Mouse (Mus musculus) ES-E14 (cell line): ENCODE data around the gene Lpin2. TPM values are rescaled to one million over a fixed set of nuclear protein-coding genes. Genes with fewer than 3 reads are reported as not detected.

Experiments used
- DNase-seq: peaks from one replicate; pipeline ENCODE4 v3.0.0-alpha.2; 2013; ENCODE audit warnings: low read depth, low spot score
- H3K27ac ChIP-seq: 2 replicates; pipeline ENCODE4 v1.5.1; 2012; ENCODE audit warnings: low read depth, mild to moderate bottlenecking, low read length, moderate library complexity, mixed read lengths; ENCODE audit not compliant: poor library complexity, insufficient read depth, severe bottlenecking
- H3K36me3 ChIP-seq: 2 replicates; pipeline ENCODE4 v1.6.1; 2012; ENCODE audit warnings: mild to moderate bottlenecking, low read length, moderate library complexity, mixed read lengths; ENCODE audit not compliant: control insufficient read depth, poor library complexity, insufficient read depth, severe bottlenecking
- H3K4me1 ChIP-seq, 2 experiments: fragments of 150-350 bp in 1 of 2; sonication (generic) in 1 of 2; 2 replicates each; pipeline ENCODE4 v1.6.1; 2012; ENCODE audit warnings: low read length in 2 of 2, mild to moderate bottlenecking in 1 of 2, mixed read lengths in 1 of 2; ENCODE audit not compliant: control insufficient read depth in 2 of 2, insufficient read depth in 2 of 2, poor library complexity in 1 of 2
- H3K4me3 ChIP-seq, 2 experiments: fragments of 150-350 bp in 1 of 2; sonication (generic) in 1 of 2; 2 replicates each; pipeline ENCODE4 v1.5.1; 2012; ENCODE audit warnings: low read length in 2 of 2, low read depth in 1 of 2, mild to moderate bottlenecking in 1 of 2, mixed read lengths in 1 of 2; ENCODE audit not compliant: insufficient read depth in 1 of 2, poor library complexity in 1 of 2, severe bottlenecking in 1 of 2
- H3K9ac ChIP-seq: 2 replicates; pipeline ENCODE4 v1.6.1; 2012; ENCODE audit warnings: low read depth, mild to moderate bottlenecking, low read length, mixed read lengths; ENCODE audit not compliant: poor library complexity, insufficient read depth, severe bottlenecking
- H3K9me3 ChIP-seq: fragments of 150-350 bp; sonication (generic); 2 replicates; pipeline ENCODE4 v1.6.1; 2012; ENCODE audit warnings: low read depth, mild to moderate bottlenecking, low read length; ENCODE audit not compliant: control insufficient read depth, insufficient read depth
- CHD2 ChIP-seq: IDR thresholded peaks from 2 replicates; pipeline ENCODE4 v1.6.1; 2014; ENCODE audit warnings: mild to moderate bottlenecking, low read depth, low read length, inconsistent platforms
- HCFC1 ChIP-seq: IDR thresholded peaks from 2 replicates; pipeline ENCODE4 v1.6.1; 2012; ENCODE audit warnings: low read length, inconsistent platforms, borderline replicate concordance; ENCODE audit not compliant: insufficient read depth
- MAFK ChIP-seq: IDR thresholded peaks from 2 replicates; pipeline ENCODE4 v1.6.1; 2014; ENCODE audit warnings: mild to moderate bottlenecking, low read depth, low read length, inconsistent platforms; ENCODE audit not compliant: insufficient read depth
- ZC3H11A ChIP-seq: IDR thresholded peaks from 2 replicates; pipeline ENCODE4 v1.6.1; 2012; ENCODE audit warnings: low read depth, mild to moderate bottlenecking, inconsistent platforms, low read length, borderline replicate concordance
- ZNF384 ChIP-seq: IDR thresholded peaks from 2 replicates; pipeline ENCODE4 v1.6.1; 2012; ENCODE audit warnings: low read depth, low read length, inconsistent platforms
- in situ Hi-C, 2 experiments: fragments of 600-800 bp; cut with MboI; formaldehyde crosslinking; loops; one replicate each; pipeline ENCODE4 v1.15.1; 2025; ENCODE audit warnings: low sequenced_read_pairs in 2 of 2, inconsistent platforms in 1 of 2; ENCODE audit not compliant: unreplicated experiment in 2 of 2
- total RNA-seq: library from RNA; depleted of rRNA; stranded (reverse); fragments of 300-350 nt; gene quantifications from 2 replicates; pipeline ENCODE4 v1.2.3, GENCODE M21; 2012

Gene Lpin2
- total RNA-seq, 1 experiment = 12.6 TPM

GRCm38 (mm10) chr17:71159152-71159567 is 23.2 kb upstream of the Lpin2 start:
- Histone ChIP-seq H3K4me3 (no peak overlapping the region), H3K36me3 (no peaks in the 10 kb centered on the region), H3K4me1 (no peaks in the 10 kb centered on the region; a peak in 1 of 4 replicates), H3K9me3 (no peaks in the 10 kb centered on the region), H3K27ac (no peak overlapping the region), H3K9ac (no peak overlapping the region)
- no peak for DNase-seq
- in situ Hi-C loops = no loop called here
- TF ChIP-seq ZC3H11A (no peak), CHD2 (no peak), HCFC1 (no peak), MAFK (no peak)

DNA sequence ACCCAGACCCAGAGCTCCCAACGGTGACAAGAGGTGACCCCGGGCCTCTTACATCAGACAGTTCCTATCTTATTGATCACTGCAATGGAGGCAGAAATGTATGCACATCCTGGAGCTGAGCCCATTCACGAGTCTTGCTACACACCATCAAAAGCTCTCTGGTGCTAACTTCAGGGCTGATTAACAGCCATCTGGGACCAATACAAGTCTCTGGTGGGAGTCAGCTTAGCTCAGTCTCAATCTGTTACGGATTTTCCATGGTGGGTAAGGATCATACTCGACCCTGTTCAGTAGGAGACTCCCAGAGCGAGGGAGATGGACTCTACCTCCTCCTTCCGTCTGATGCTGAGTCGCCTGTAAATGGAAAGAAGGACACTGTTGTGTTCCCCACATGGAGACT is 22.6 kb upstream of the Lpin2 start:
- DNase-seq = no peak
- Histone ChIP-seq H3K4me1 (no peaks in the 10 kb centered on the region; a peak in 1 of 4 replicates), H3K9me3 (no peaks in the 10 kb centered on the region), H3K9ac (no peak overlapping the region), H3K36me3 (no peaks in the 10 kb centered on the region), H3K27ac (no peak overlapping the region), H3K4me3 (no peak overlapping the region)
- TF ChIP-seq ZNF384 = no peak
- no peak for TF ChIP-seq HCFC1
- no peak for TF ChIP-seq CHD2
- no peak for TF ChIP-seq ZC3H11A
- no peak for TF ChIP-seq MAFK
- in situ Hi-C loops = no loop called here

DNA sequence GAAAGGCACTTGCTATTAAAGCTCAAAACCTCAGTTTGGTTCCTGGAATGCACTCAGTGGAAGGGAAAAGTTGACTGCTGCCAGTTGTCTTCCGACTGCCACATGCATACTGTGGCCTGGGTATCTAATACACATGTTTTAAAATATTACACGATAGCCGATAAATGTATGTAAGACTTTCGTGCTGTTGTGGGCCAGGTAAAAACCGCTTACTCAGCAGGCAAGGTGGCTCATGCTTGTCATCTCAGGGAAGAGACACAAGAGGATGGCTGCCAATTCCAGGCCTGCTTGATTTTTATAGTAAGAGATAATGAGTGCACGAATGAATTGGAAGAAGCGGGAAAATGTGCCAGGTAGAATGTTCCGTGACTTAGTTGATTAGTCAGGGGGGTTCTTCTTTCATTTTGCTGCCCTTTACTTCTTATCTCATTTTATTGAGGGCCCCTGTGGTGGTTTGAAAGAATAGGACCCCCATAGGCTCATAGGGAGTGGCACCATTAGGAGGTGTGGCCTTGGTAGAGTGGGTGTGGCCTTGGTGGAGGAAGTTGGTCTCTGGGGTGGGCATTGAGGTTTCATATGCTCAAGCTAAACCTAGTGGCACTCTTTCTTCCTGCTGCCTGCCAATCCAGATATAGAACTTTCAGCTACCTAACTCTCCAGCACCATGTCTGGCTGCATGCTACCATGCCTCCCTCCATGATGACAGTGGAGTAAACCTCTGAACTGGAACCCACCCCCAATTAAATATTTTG is 21.9 kb upstream of the Lpin2 start:
- H3K27ac ChIP-seq = no peak overlapping the region

DNA sequence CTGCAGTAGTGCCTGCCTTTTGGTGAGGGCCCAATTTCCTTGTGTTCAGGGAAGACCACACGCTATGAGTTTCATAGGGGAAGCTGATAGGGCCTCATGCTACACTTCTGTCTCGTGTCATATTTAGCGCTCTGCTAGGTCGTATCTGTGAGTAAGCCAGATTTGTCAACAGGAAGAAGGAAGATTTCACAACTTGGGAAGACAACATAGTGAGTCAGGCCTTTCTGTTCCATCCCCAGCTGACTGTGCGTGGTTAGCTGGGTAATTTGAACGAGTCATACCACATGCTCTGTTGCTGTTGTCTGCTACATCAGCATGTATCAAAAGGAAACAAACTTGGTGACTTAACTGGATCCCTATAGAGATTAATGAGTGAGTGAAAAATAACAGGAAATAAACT is 17.4 kb upstream of the Lpin2 start:
- Histone ChIP-seq H3K36me3 (no peaks in the 10 kb centered on the region), H3K27ac (no peak overlapping the region), H3K4me1 (no peaks in the 10 kb centered on the region), H3K9ac (no peak overlapping the region), H3K4me3 (no peak overlapping the region), H3K9me3 (no peaks in the 10 kb centered on the region)
- in situ Hi-C loops = no loop called here
- no peak for DNase-seq
- TF ChIP-seq HCFC1 (no peak), ZNF384 (no peak), MAFK (no peak), CHD2 (no peak), ZC3H11A (no peak)

More for the DNA sequence above, 21.9 kb upstream of the Lpin2 start:
- in situ Hi-C loops = no loop called here
- no peak for DNase-seq
- H3K9ac ChIP-seq = no peak overlapping the region
- no peaks in the 10 kb centered on the region for H3K36me3 ChIP-seq
- H3K4me3 ChIP-seq = no peak overlapping the region
- no peak for TF ChIP-seq ZNF384
- peak; percentile 50; the same call in 1 of the 2 replicates for TF ChIP-seq MAFK
- TF ChIP-seq HCFC1 = no peak
- H3K9me3 ChIP-seq = no peaks in the 10 kb centered on the region
- H3K4me1 ChIP-seq = no peaks in the 10 kb centered on the region; a peak in 1 of 4 replicates
